Mouse (Mus musculus): ENCODE results near the gene Cbx2. TPM values are rescaled to one million over a fixed set of nuclear protein-coding genes. Genes with fewer than 3 reads are reported as not detected.

Gene Cbx2
- total RNA-seq, 2 experiments from 2014 or later: 1.5 to 2.6 TPM

GRCm38 (mm10) chr11:119042466-119043272, 19.9 kb downstream of the Cbx2 start:
- DNase-seq: peak in 1 of 2 experiments; percentile 52

- DNase-seq: no peak
These were observed 20.4 kb downstream of the Cbx2 start for GRCm38 (mm10) chr11:119043273-119043540.

- DNase-seq: peak in 1 of 2 experiments; percentile 56
These were observed 21.2 kb downstream of the Cbx2 start for GRCm38 (mm10) chr11:119043761-119044550.

GRCm38 (mm10) chr11:119044551-119045337, 22.0 kb downstream of the Cbx2 start:
- peak; percentile 52 to 59 for DNase-seq

- peak; percentile 80 to 82 for DNase-seq
These were observed 24.0 kb downstream of the Cbx2 start for GRCm38 (mm10) chr11:119046601-119047245.

- peak in 1 of 2 experiments; percentile 43 for DNase-seq
These were observed 24.7 kb downstream of the Cbx2 start for GRCm38 (mm10) chr11:119047261-119048132.

- DNase-seq: no peak
These were observed 25.4 kb downstream of the Cbx2 start for GRCm38 (mm10) chr11:119048133-119048510.

- DNase-seq: no peak
These were observed 27.6 kb downstream of the Cbx2 start for GRCm38 (mm10) chr11:119050361-119050760.

GRCm38 (mm10) chr11:119051426-119051825, 28.7 kb downstream of the Cbx2 start:
- DNase-seq: no peak

- DNase-seq: peak; percentile 32 to 40
These were observed 29.3 kb downstream of the Cbx2 start for GRCm38 (mm10) chr11:119051927-119052660.

- DNase-seq: peak; percentile 52 to 57
These were observed 30.0 kb downstream of the Cbx2 start for GRCm38 (mm10) chr11:119052661-119053256.

GRCm38 (mm10) chr11:119053257-119053670, 30.5 kb downstream of the Cbx2 start:
- peak; percentile 75 to 79 for DNase-seq

- peak in 1 of 2 experiments; percentile 26 for DNase-seq
These were observed 31.1 kb downstream of the Cbx2 start for GRCm38 (mm10) chr11:119053738-119054350.

GRCm38 (mm10) chr11:119054351-119055345, 31.9 kb downstream of the Cbx2 start:
- DNase-seq: peak in 1 of 2 experiments; percentile 52

- DNase-seq: peak in 1 of 2 experiments; percentile 59
These were observed 32.9 kb downstream of the Cbx2 start for GRCm38 (mm10) chr11:119055571-119056131.

- peak; percentile 50 to 74 for DNase-seq
These were observed 33.8 kb downstream of the Cbx2 start for GRCm38 (mm10) chr11:119056301-119057211.
